8 mouse cellular contexts compared by ENCODE assay signal in genomic region chr14:12821831-12822490, GRCm38 (mm10). TPM values are rescaled to one million over a fixed set of nuclear protein-coding genes. Genes with fewer than 3 reads are reported as not detected.
DNase-seq lines count a peak whose midpoint lies in the region; ATAC-seq and TF ChIP-seq lines count a peak whose summit lies in the region.

No protein-coding gene starts in this region.

- no peak for ATAC-seq in lung, postnatal 0 days
- ATAC-seq in liver, postnatal 0 days, result no peak

- TF ChIP-seq CTCF in lung, postnatal 0 days (IDR thresholded peaks at IDR 0.05), result no peak
- TF ChIP-seq CTCF in liver, postnatal 0 days (IDR thresholded peaks at IDR 0.05; ENCODE audit: low read depth), result no peak
- no peak for TF ChIP-seq CTCF in small intestine, adult 2 months (IDR thresholded peaks at IDR 0.05; ENCODE audit: extremely low read depth, insufficient read length, insufficient replicate concordance, low read depth, low read length)

- TF ChIP-seq POLR2A in small intestine, adult 2 months (IDR thresholded peaks at IDR 0.05; ENCODE audit: low read depth, low read length), result no peak

- no peak for TF ChIP-seq EP300 in lung, postnatal 0 days (IDR thresholded peaks at IDR 0.05)
- TF ChIP-seq EP300 in liver, postnatal 0 days (IDR thresholded peaks at IDR 0.05; ENCODE audit: low read depth), result no peak

- DNase-seq in lung, postnatal 0 days (ENCODE audit: low spot score), result no peak
- DNase-seq in lung, postnatal 25 days (ENCODE audit: low spot score), result no peak
- DNase-seq in cerebellum, postnatal 10 days, result peak; percentile 84 to 85
- peak; percentile 56 to 61 for DNase-seq in frontal cortex, postnatal 14 days (ENCODE audit: low spot score in 2 of 2)
- peak; percentile 59 to 61 for DNase-seq in layer of hippocampus, adult 8-10 months (ENCODE audit: low spot score in 2 of 2)
- DNase-seq in liver, postnatal 0 days, result peak; percentile 12
- no peak for DNase-seq in thymus, postnatal 10 days (ENCODE audit: low spot score in 2 of 2)

- H3K9ac ChIP-seq in lung, postnatal 0 days (replicated peaks; ENCODE audit: low read depth), result no peak overlapping the region
- no peak overlapping the region for H3K9ac ChIP-seq in liver, postnatal 0 days (replicated peaks)

- 2% methylated on average over 56 of the region's 58 CpGs for WGBS in lung, postnatal 0 days
- WGBS in liver, postnatal 0 days (ENCODE audit: insufficient replicate concordance), result 1% methylated on average over 51 of the region's 58 CpGs
- 2% methylated on average over 58 of the region's 58 CpGs for WGBS in small intestine, adult 2 months

- H3K4me1 ChIP-seq in lung, postnatal 0 days (ENCODE audit: insufficient read depth, low read depth, low read length), result no peaks in the 10 kb centered on the region
- H3K4me1 ChIP-seq in liver, postnatal 0 days (ENCODE audit: insufficient read depth), result no peaks in the 10 kb centered on the region
- H3K4me1 ChIP-seq in small intestine, adult 2 months (ENCODE audit: control insufficient read depth, insufficient read depth, insufficient read length, low read length), result peaks cover 2% of the 10 kb centered on the region; the same call in 1 of the 2 replicates

- peaks cover 21% of the 10 kb centered on the region; the same call in 1 of the 2 replicates for H3K27me3 ChIP-seq in lung, postnatal 0 days (replicated peaks; ENCODE audit: insufficient read depth, low read length)
- H3K27me3 ChIP-seq in liver, postnatal 0 days (ENCODE audit: insufficient read depth, low read length), result peaks cover 29% of the 10 kb centered on the region
- H3K27me3 ChIP-seq in small intestine, adult 2 months (ENCODE audit: control insufficient read depth, insufficient read depth, low read length), result peaks cover 3% of the 10 kb centered on the region; the same call in 1 of the 2 replicates

- H3K4me2 ChIP-seq in lung, postnatal 0 days (replicated peaks; ENCODE audit: low read depth, low read length), result peak overlapping the region; percentile 35
- no peak overlapping the region for H3K4me2 ChIP-seq in liver, postnatal 0 days (ENCODE audit: low read depth, low read length)

- no peak overlapping the region for H3K27ac ChIP-seq in lung, postnatal 0 days (ENCODE audit: low read length)
- no peak overlapping the region for H3K27ac ChIP-seq in liver, postnatal 0 days (ENCODE audit: low read depth)
- no peak overlapping the region for H3K27ac ChIP-seq in small intestine, adult 2 months (ENCODE audit: insufficient read depth, low read depth, low read length)

- H3K36me3 ChIP-seq in lung, postnatal 0 days (ENCODE audit: insufficient read depth, low read length), result no peaks in the 10 kb centered on the region
- no peaks in the 10 kb centered on the region for H3K36me3 ChIP-seq in liver, postnatal 0 days (replicated peaks; ENCODE audit: insufficient read depth, low read length)
- H3K36me3 ChIP-seq in small intestine, adult 2 months (ENCODE audit: control insufficient read depth, insufficient read depth, low read length), result no peaks in the 10 kb centered on the region

- H3K4me3 ChIP-seq in lung, postnatal 0 days (ENCODE audit: low read depth, low read length), result 0 out of 2 replicates have a peak overlapping the region, but pooled peaks have one; percentile 3
- H3K4me3 ChIP-seq in liver, postnatal 0 days (ENCODE audit: low read depth, low read length), result no peak overlapping the region
- peak overlapping the region; percentile 39 for H3K4me3 ChIP-seq in small intestine, adult 2 months (ENCODE audit: low read depth, low read length)

- H3K9me3 ChIP-seq in lung, postnatal 0 days (ENCODE audit: low read length), result no peaks in the 10 kb centered on the region
- H3K9me3 ChIP-seq in liver, postnatal 0 days (ENCODE audit: low read length), result no peaks in the 10 kb centered on the region

RNA-seq across cellular contexts. Expression of gene Cadps, which starts 0.9 kb away (rescaled TPM):
- 0.16 and 0.36 TPM in 2 replicates for polyA plus RNA-seq in lung, postnatal 0 days (2015; fragmentation: Nextera tagmentation; extraction: Ambion mirVana)
- total RNA-seq in layer of hippocampus, adult 8-10 months (2022), result 100 to 1,000 TPM; 212 to 247 (median 230) TPM
- polyA plus RNA-seq in liver, postnatal 0 days (2015; fragmentation: Nextera tagmentation; extraction: Ambion mirVana), result not detected in 2 replicates
- polyA plus RNA-seq in small intestine, adult 2 months (2012; rRNA removed), result 0.38 and 0.41 TPM in 2 replicates

Comparison
In these comparisons a context has a peak if more than half of its experiments do, and no peak if none do; other contexts are left out.
1. DNase-seq: peak in cerebellum, postnatal 10 days (2 of 2), frontal cortex, postnatal 14 days (2 of 2), layer of hippocampus, adult 8-10 months (2 of 2) and liver, postnatal 0 days (single experiment); none in lung, postnatal 0 days (single experiment), lung, postnatal 25 days (single experiment) and thymus, postnatal 10 days (0 of 2).